Mouse (Mus musculus) lung, postnatal 0 days (tissue): ENCODE results near the gene Klhl29. TPM values are rescaled to one million over a fixed set of nuclear protein-coding genes. Genes with fewer than 3 reads are reported as not detected.

ENCODE experiments used
- ATAC-seq: fragments of 200-750 bp; cut with Nextera tagmentation; 2 replicates; pipeline ENCODE4 v1.8.0; 2017; ENCODE audit warnings: moderate library complexity
- DNase-seq: peaks from one replicate; pipeline ENCODE4 v3.0.0-alpha.2; 2016; ENCODE audit warnings: low spot score
- H3K27ac ChIP-seq: fragments of 300-500 bp; sonication (generic); 2 replicates; pipeline ENCODE4 v1.5.1; 2014; ENCODE audit warnings: antibody characterized with exemption, mild to moderate bottlenecking, low read length, mixed read lengths
- H3K27me3 ChIP-seq: fragments of 300-500 bp; sonication (generic); replicated peaks from 2 replicates; pipeline ENCODE4 v1.6.1; 2014; ENCODE audit warnings: low read length, mixed read lengths; ENCODE audit not compliant: insufficient read depth
- H3K36me3 ChIP-seq: fragments of 300-500 bp; sonication (generic); 2 replicates; pipeline ENCODE4 v1.6.1; 2014; ENCODE audit warnings: low read length, mixed read lengths; ENCODE audit not compliant: insufficient read depth
- H3K4me1 ChIP-seq: fragments of 300-500 bp; sonication (generic); 2 replicates; pipeline ENCODE4 v1.6.1; 2014; ENCODE audit warnings: antibody characterized with exemption, low read depth, low read length, mixed read lengths; ENCODE audit not compliant: insufficient read depth
- H3K4me2 ChIP-seq: fragments of 300-500 bp; sonication (generic); replicated peaks from 2 replicates; pipeline ENCODE4 v1.6.1; 2014; ENCODE audit warnings: low read depth, mild to moderate bottlenecking, low read length, moderate library complexity, mixed read lengths
- H3K4me3 ChIP-seq: fragments of 300-500 bp; sonication (generic); 2 replicates; pipeline ENCODE4 v1.5.1; 2014; ENCODE audit warnings: low read depth, low read length
- H3K9ac ChIP-seq: fragments of 300-500 bp; sonication (generic); replicated peaks from 2 replicates; pipeline ENCODE4 v1.6.1; 2014; ENCODE audit warnings: low read depth, mild to moderate bottlenecking
- H3K9me3 ChIP-seq: fragments of 300-500 bp; sonication (generic); 2 replicates; pipeline ENCODE4 v1.6.1; 2016; ENCODE audit warnings: low read length, mixed read lengths
- CTCF ChIP-seq: IDR thresholded peaks from 2 replicates; pipeline ENCODE4 v1.5.1; 2016; ENCODE audit warnings: antibody characterized with exemption, mild to moderate bottlenecking
- EP300 ChIP-seq: IDR thresholded peaks from 2 replicates; pipeline ENCODE4 v1.6.1; 2016; ENCODE audit warnings: antibody characterized with exemption, mild to moderate bottlenecking, control low read depth
- WGBS: fragments of 180-500 bp; shearing (Covaris S2); extraction: QIAGEN DNeasy Blood & Tissue Kit; methylation state at CpG from one replicate; pipeline ENCODE4 v1.1.7; 2014; 5-methylcytosine and 5-hydroxymethylcytosine counted together
- polyA plus RNA-seq: library from polyadenylated mRNA; unstranded; fragments of >200 nt; fragmentation: Nextera tagmentation; extraction: Ambion mirVana; gene quantifications from 2 replicates; pipeline ENCODE4 v1.2.1, GENCODE M21; 2015

The Klhl29 gene
- polyA plus RNA-seq, 1 experiment from 2014 or later, result 0.33 TPM

DNA sequence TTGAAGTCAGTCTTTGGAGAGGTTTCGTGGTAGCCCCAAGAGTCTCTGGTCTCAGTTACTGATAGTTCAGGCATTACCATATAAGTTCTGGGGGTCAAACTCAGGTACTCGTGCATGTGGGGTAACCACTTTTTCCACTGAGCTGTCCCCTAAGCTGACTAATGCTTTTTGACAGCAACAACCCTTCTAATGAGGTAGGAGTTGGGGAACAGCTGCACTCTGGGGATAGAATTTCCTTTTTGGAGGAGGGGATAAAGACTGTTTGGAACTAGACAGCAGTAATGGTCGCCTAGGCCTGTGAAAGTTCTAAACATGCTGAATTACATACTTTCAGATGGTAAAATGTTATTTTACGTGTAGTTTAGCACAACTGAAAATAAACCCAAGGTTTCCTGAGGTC, 184.3 kb downstream of the Klhl29 start:
- Histone ChIP-seq H3K9ac (no peak overlapping the region), H3K27ac (no peak overlapping the region), H3K4me2 (no peak overlapping the region), H3K4me1 (no peaks in the 10 kb centered on the region; the same call in 1 of the 2 replicates), H3K36me3 (no peaks in the 10 kb centered on the region), H3K4me3 (no peak overlapping the region), H3K9me3 (no peaks in the 10 kb centered on the region), H3K27me3 (no peaks in the 10 kb centered on the region)
- DNase-seq, result no peak
- WGBS, result 69% methylated on average over 4 of the region's 4 CpGs
- no peak for TF ChIP-seq CTCF
- no peak for TF ChIP-seq EP300
- ATAC-seq, result no peak

DNA sequence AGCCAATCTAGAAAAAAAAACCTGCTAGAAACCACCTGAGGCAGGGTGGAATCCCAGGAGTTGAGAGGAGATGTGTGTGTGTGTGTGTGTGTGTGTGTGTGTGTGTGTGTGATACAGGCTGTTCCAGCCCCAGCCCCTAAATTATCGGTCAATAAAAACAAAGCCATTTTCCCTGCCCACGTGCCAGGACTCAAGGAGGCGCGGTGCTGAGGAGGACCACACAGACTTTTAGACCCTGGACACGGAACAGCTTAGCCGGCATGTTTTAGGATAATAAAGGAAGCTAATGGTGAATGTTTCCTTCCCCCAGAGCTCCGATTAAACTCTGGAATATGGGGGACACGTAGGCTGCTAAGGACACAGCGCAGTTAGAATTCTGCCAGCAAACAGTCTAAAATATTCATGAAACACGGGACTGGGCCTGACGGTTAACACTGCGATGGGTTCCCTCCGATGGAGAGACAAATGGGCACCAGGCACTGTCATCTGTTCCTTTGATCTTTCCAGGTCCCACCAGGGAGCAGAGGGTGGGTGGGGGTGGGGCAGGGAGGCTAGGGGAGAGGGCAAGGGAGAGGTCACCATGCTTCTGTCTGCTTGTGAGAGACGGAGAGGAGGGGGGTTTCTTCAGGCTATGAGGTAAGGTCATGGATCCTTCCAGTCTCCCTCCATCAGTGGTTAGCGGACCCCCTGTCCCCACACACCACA, 185.9 kb downstream of the Klhl29 start:
- WGBS, result 52% methylated on average over 15 of the region's 15 CpGs
- Histone ChIP-seq H3K9me3 (no peaks in the 10 kb centered on the region), H3K9ac (no peak overlapping the region), H3K36me3 (no peaks in the 10 kb centered on the region), H3K4me2 (no peak overlapping the region), H3K27ac (no peak overlapping the region), H3K27me3 (no peaks in the 10 kb centered on the region), H3K4me1 (no peaks in the 10 kb centered on the region; the same call in 1 of the 2 replicates), H3K4me3 (no peak overlapping the region)
- DNase-seq (no peak), ATAC-seq (no peak)
- TF ChIP-seq EP300, result no peak
- no peak for TF ChIP-seq CTCF

DNA sequence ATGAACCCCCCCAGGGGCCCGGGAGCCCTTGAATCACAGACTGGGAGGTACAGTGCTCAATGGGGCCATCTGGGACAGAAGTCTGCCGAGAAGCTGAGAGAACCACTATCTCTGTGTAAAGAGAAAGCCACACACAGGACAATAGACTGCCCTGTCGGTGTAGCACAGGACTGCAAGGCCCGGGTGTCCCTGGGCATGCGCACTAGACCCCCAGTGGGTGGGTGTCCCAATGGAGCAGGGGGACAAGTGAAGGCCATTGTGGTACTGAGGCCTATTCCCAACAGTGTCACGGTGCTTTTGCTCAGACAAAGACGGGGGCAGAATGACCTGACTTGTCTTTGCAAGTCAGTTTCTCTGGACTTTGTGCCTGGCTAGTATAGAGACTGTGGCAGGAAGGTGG, 186.6 kb downstream of the Klhl29 start:
- Histone ChIP-seq H3K27ac (no peak overlapping the region), H3K9ac (no peak overlapping the region), H3K4me2 (no peak overlapping the region), H3K36me3 (no peaks in the 10 kb centered on the region), H3K27me3 (no peaks in the 10 kb centered on the region), H3K4me1 (no peaks in the 10 kb centered on the region; the same call in 1 of the 2 replicates), H3K9me3 (no peaks in the 10 kb centered on the region), H3K4me3 (no peak overlapping the region)
- no peak for DNase-seq
- 72% methylated on average over 7 of the region's 7 CpGs for WGBS
- no peak for ATAC-seq
- no peak for TF ChIP-seq EP300
- no peak for TF ChIP-seq CTCF

- WGBS, result 94% methylated on average over 2 of the region's 2 CpGs
- ATAC-seq (no peak), DNase-seq (no peak)
- Histone ChIP-seq H3K4me2 (no peak overlapping the region), H3K4me3 (no peak overlapping the region), H3K36me3 (no peaks in the 10 kb centered on the region), H3K9ac (no peak overlapping the region), H3K27ac (no peak overlapping the region), H3K27me3 (no peaks in the 10 kb centered on the region), H3K4me1 (no peaks in the 10 kb centered on the region; the same call in 1 of the 2 replicates), H3K9me3 (no peaks in the 10 kb centered on the region)
- TF ChIP-seq CTCF (no peak), EP300 (no peak)
Measured at GRCm38 (mm10) chr12:5187773-5188333, 187.6 kb downstream of the Klhl29 start.

- Histone ChIP-seq H3K9ac (no peak overlapping the region), H3K27ac (no peak overlapping the region)
- no peak for DNase-seq
Measured at GRCm38 (mm10) chr12:5186645-5187044, 188.8 kb downstream of the Klhl29 start.

GRCm38 (mm10) chr12:5185603-5186002, 189.9 kb downstream of the Klhl29 start:
- Histone ChIP-seq H3K27ac (no peak overlapping the region), H3K27me3 (no peaks in the 10 kb centered on the region), H3K4me2 (no peak overlapping the region), H3K9me3 (no peaks in the 10 kb centered on the region), H3K4me3 (no peak overlapping the region), H3K4me1 (no peaks in the 10 kb centered on the region), H3K36me3 (no peaks in the 10 kb centered on the region), H3K9ac (no peak overlapping the region)
- ATAC-seq, result no peak
- no peak for TF ChIP-seq EP300
- no peak for TF ChIP-seq CTCF
- DNase-seq, result no peak
- WGBS, result 88% methylated on average over 6 of the region's 6 CpGs

More at GRCm38 (mm10) chr12:5186645-5187044, 188.8 kb downstream of the Klhl29 start:
- Histone ChIP-seq H3K4me2 (no peak overlapping the region), H3K9me3 (no peaks in the 10 kb centered on the region), H3K4me1 (no peaks in the 10 kb centered on the region; the same call in 1 of the 2 replicates), H3K36me3 (no peaks in the 10 kb centered on the region), H3K4me3 (no peak overlapping the region), H3K27me3 (no peaks in the 10 kb centered on the region)
- no peak for ATAC-seq
- 46% methylated on average over 1 of the region's 1 CpGs for WGBS
- TF ChIP-seq CTCF (no peak), EP300 (no peak)
